Mouse (Mus musculus): ENCODE results near the gene Gm20388. TPM values are rescaled to one million over a fixed set of nuclear protein-coding genes. Genes with fewer than 3 reads are reported as not detected.
A peak's percentile ranks its signal among the peaks of the same experiment; 100 is the strongest.

The Gm20388 gene
- total RNA-seq, 1 experiment, result 27.0 TPM

GRCm38 (mm10) chr8:120433734-120434133 is 523.1 kb downstream of the Gm20388 start:
- no peaks in the 10 kb centered on the region for H3K9me3 ChIP-seq (ENCODE audit: control insufficient read depth, insufficient read depth, low read depth, low read length)
- H3K4me1 ChIP-seq (ENCODE audit: control insufficient read depth in 2 of 2, insufficient read depth in 2 of 2, low read length in 2 of 2, poor library complexity in 1 of 2), result peaks cover under 1 to 6% of the 10 kb centered on the region in 2 experiments; a peak in 3 of 4 replicates
- no peak overlapping the region for H3K27ac ChIP-seq (ENCODE audit: insufficient read depth, low read depth, low read length, poor library complexity, severe bottlenecking)
- peak; percentile 46 for DNase-seq (ENCODE audit: low read depth, low spot score)
- in situ Hi-C loops (cut with MboI; ENCODE audit: low sequenced_read_pairs in 2 of 2, unreplicated experiment in 2 of 2), result no loop called here
- no peaks in the 10 kb centered on the region for H3K36me3 ChIP-seq (ENCODE audit: control insufficient read depth, insufficient read depth, low read length, poor library complexity, severe bottlenecking)
- TF ChIP-seq ZNF384 (IDR thresholded peaks at IDR 0.05; ENCODE audit: low read depth, low read length), result no peak
- peak; percentile 43; the same call in 1 of the 2 replicates for TF ChIP-seq ZC3H11A (IDR thresholded peaks at IDR 0.05; ENCODE audit: borderline replicate concordance, low read depth, low read length)
- no peak for TF ChIP-seq HCFC1 (IDR thresholded peaks at IDR 0.05; ENCODE audit: borderline replicate concordance, insufficient read depth, low read length)
- no peak overlapping the region for H3K9ac ChIP-seq (ENCODE audit: insufficient read depth, low read depth, low read length, poor library complexity, severe bottlenecking)
- no peak overlapping the region for H3K4me3 ChIP-seq (ENCODE audit: insufficient read depth in 1 of 2, low read depth in 1 of 2, low read length in 2 of 2, poor library complexity in 1 of 2, severe bottlenecking in 1 of 2)

- in situ Hi-C loops (cut with MboI; ENCODE audit: low sequenced_read_pairs in 2 of 2, unreplicated experiment in 2 of 2), result no loop called here
- Histone ChIP-seq H3K27ac (ENCODE audit: insufficient read depth, low read depth, low read length, poor library complexity, severe bottlenecking) (no peak overlapping the region), H3K4me1 (ENCODE audit: control insufficient read depth in 2 of 2, insufficient read depth in 2 of 2, low read length in 2 of 2, poor library complexity in 1 of 2) (peaks cover 4% of the 10 kb centered on the region in 2 experiments), H3K36me3 (ENCODE audit: control insufficient read depth, insufficient read depth, low read length, poor library complexity, severe bottlenecking) (no peaks in the 10 kb centered on the region), H3K4me3 (ENCODE audit: insufficient read depth in 1 of 2, low read depth in 1 of 2, low read length in 2 of 2, poor library complexity in 1 of 2, severe bottlenecking in 1 of 2) (no peak overlapping the region), H3K9ac (ENCODE audit: insufficient read depth, low read depth, low read length, poor library complexity, severe bottlenecking) (no peak overlapping the region), H3K9me3 (ENCODE audit: control insufficient read depth, insufficient read depth, low read depth, low read length) (no peaks in the 10 kb centered on the region)
- TF ChIP-seq HCFC1 (IDR thresholded peaks at IDR 0.05; ENCODE audit: borderline replicate concordance, insufficient read depth, low read length), result no peak
- TF ChIP-seq MAFK (IDR thresholded peaks at IDR 0.05; ENCODE audit: insufficient read depth, low read depth, low read length), result no peak
- no peak for TF ChIP-seq ZNF384 (IDR thresholded peaks at IDR 0.05; ENCODE audit: low read depth, low read length)
- TF ChIP-seq ZC3H11A (IDR thresholded peaks at IDR 0.05; ENCODE audit: borderline replicate concordance, low read depth, low read length), result no peak
- no peak for TF ChIP-seq CHD2 (IDR thresholded peaks at IDR 0.05; ENCODE audit: low read depth, low read length)
- no peak for DNase-seq (ENCODE audit: low read depth, low spot score)
Measured at GRCm38 (mm10) chr8:120435781-120436180, 525.1 kb downstream of the Gm20388 start.

- no peak for DNase-seq (ENCODE audit: low read depth, low spot score)
- TF ChIP-seq ZC3H11A (IDR thresholded peaks at IDR 0.05; ENCODE audit: borderline replicate concordance, low read depth, low read length), result no peak
- TF ChIP-seq ZNF384 (IDR thresholded peaks at IDR 0.05; ENCODE audit: low read depth, low read length), result no peak
- no peak for TF ChIP-seq CHD2 (IDR thresholded peaks at IDR 0.05; ENCODE audit: low read depth, low read length)
- TF ChIP-seq HCFC1 (IDR thresholded peaks at IDR 0.05; ENCODE audit: borderline replicate concordance, insufficient read depth, low read length), result no peak
- TF ChIP-seq MAFK (IDR thresholded peaks at IDR 0.05; ENCODE audit: insufficient read depth, low read depth, low read length), result no peak
- Histone ChIP-seq H3K4me1 (ENCODE audit: control insufficient read depth in 2 of 2, insufficient read depth in 2 of 2, low read length in 2 of 2, poor library complexity in 1 of 2) (peaks cover 4% of the 10 kb centered on the region in 2 experiments), H3K36me3 (ENCODE audit: control insufficient read depth, insufficient read depth, low read length, poor library complexity, severe bottlenecking) (no peaks in the 10 kb centered on the region), H3K9ac (ENCODE audit: insufficient read depth, low read depth, low read length, poor library complexity, severe bottlenecking) (no peak overlapping the region), H3K9me3 (ENCODE audit: control insufficient read depth, insufficient read depth, low read depth, low read length) (no peaks in the 10 kb centered on the region), H3K4me3 (ENCODE audit: insufficient read depth in 1 of 2, low read depth in 1 of 2, low read length in 2 of 2, poor library complexity in 1 of 2, severe bottlenecking in 1 of 2) (no peak overlapping the region), H3K27ac (ENCODE audit: insufficient read depth, low read depth, low read length, poor library complexity, severe bottlenecking) (no peak overlapping the region)
- in situ Hi-C loops (cut with MboI; ENCODE audit: low sequenced_read_pairs in 2 of 2, unreplicated experiment in 2 of 2), result no loop called here
Measured at GRCm38 (mm10) chr8:120436491-120437030, 525.9 kb downstream of the Gm20388 start.

GRCm38 (mm10) chr8:120437207-120437606 is 526.6 kb downstream of the Gm20388 start:
- in situ Hi-C loops (cut with MboI; ENCODE audit: low sequenced_read_pairs in 2 of 2, unreplicated experiment in 2 of 2), result no loop called here
- TF ChIP-seq CHD2 (IDR thresholded peaks at IDR 0.05; ENCODE audit: low read depth, low read length) (no peak), ZC3H11A (IDR thresholded peaks at IDR 0.05; ENCODE audit: borderline replicate concordance, low read depth, low read length) (no peak), MAFK (IDR thresholded peaks at IDR 0.05; ENCODE audit: insufficient read depth, low read depth, low read length) (no peak), ZNF384 (IDR thresholded peaks at IDR 0.05; ENCODE audit: low read depth, low read length) (no peak), HCFC1 (IDR thresholded peaks at IDR 0.05; ENCODE audit: borderline replicate concordance, insufficient read depth, low read length) (no peak)
- DNase-seq (ENCODE audit: low read depth, low spot score), result no peak
- Histone ChIP-seq H3K9me3 (ENCODE audit: control insufficient read depth, insufficient read depth, low read depth, low read length) (no peaks in the 10 kb centered on the region), H3K27ac (ENCODE audit: insufficient read depth, low read depth, low read length, poor library complexity, severe bottlenecking) (no peak overlapping the region), H3K9ac (ENCODE audit: insufficient read depth, low read depth, low read length, poor library complexity, severe bottlenecking) (no peak overlapping the region), H3K4me3 (ENCODE audit: insufficient read depth in 1 of 2, low read depth in 1 of 2, low read length in 2 of 2, poor library complexity in 1 of 2, severe bottlenecking in 1 of 2) (no peak overlapping the region), H3K36me3 (ENCODE audit: control insufficient read depth, insufficient read depth, low read length, poor library complexity, severe bottlenecking) (no peaks in the 10 kb centered on the region), H3K4me1 (ENCODE audit: control insufficient read depth in 2 of 2, insufficient read depth in 2 of 2, low read length in 2 of 2, poor library complexity in 1 of 2) (peaks cover 4% of the 10 kb centered on the region in 2 experiments)
